Mouse (Mus musculus) liver, embryonic 15.5 days (tissue): ENCODE results near the gene Col13a1. TPM values are rescaled to one million over a fixed set of nuclear protein-coding genes. Genes with fewer than 3 reads are reported as not detected.

Experiments used
- ATAC-seq: fragments of 200-750 bp; cut with Nextera tagmentation; 2 replicates; pipeline ENCODE4 v1.8.0; 2017; ENCODE audit warnings: moderate number of reproducible peaks, mild to moderate bottlenecking, moderate library complexity; ENCODE audit not compliant: insufficient read depth
- H3K27ac ChIP-seq: fragments of 300-500 bp; sonication (generic); replicated peaks from 2 replicates; pipeline ENCODE4 v1.5.1; 2015; ENCODE audit warnings: mild to moderate bottlenecking, inconsistent platforms
- H3K27me3 ChIP-seq: fragments of 300-500 bp; sonication (generic); 2 replicates; pipeline ENCODE4 v1.6.1; 2015; ENCODE audit warnings: mild to moderate bottlenecking, inconsistent platforms
- H3K36me3 ChIP-seq: fragments of 300-500 bp; sonication (generic); replicated peaks from 2 replicates; pipeline ENCODE4 v1.6.1; 2015; ENCODE audit warnings: moderate library complexity, mild to moderate bottlenecking, inconsistent platforms
- H3K4me1 ChIP-seq: fragments of 300-500 bp; sonication (generic); replicated peaks from 2 replicates; pipeline ENCODE4 v1.6.1; 2015; ENCODE audit warnings: inconsistent platforms
- H3K4me2 ChIP-seq: fragments of 300-500 bp; sonication (generic); 2 replicates; pipeline ENCODE4 v1.6.1; 2015; ENCODE audit warnings: moderate library complexity, mild to moderate bottlenecking, inconsistent platforms
- H3K4me3 ChIP-seq: fragments of 300-500 bp; sonication (generic); replicated peaks from 2 replicates; pipeline ENCODE4 v1.5.1; 2015; ENCODE audit warnings: mild to moderate bottlenecking, inconsistent platforms
- H3K9ac ChIP-seq: fragments of 300-500 bp; sonication (generic); 2 replicates; pipeline ENCODE4 v1.6.1; 2015; ENCODE audit warnings: moderate library complexity, mild to moderate bottlenecking, inconsistent platforms
- H3K9me3 ChIP-seq: fragments of 300-500 bp; sonication (generic); replicated peaks from 2 replicates; pipeline ENCODE4 v1.6.1; 2016; ENCODE audit warnings: inconsistent platforms
- WGBS: fragments of 180-500 bp; shearing (Covaris S2); methylation state at CpG from one replicate; pipeline ENCODE4 v1.1.7; 2015; ENCODE audit warnings: mixed read lengths; ENCODE audit not compliant: insufficient replicate concordance; 5-methylcytosine and 5-hydroxymethylcytosine counted together
- polyA plus RNA-seq: library from polyadenylated mRNA; unstranded; fragments of >200 nt; fragmentation: Nextera tagmentation; extraction: Ambion mirVana; gene quantifications from 2 replicates; pipeline ENCODE4 v1.2.1, GENCODE M21; 2015

Col13a1 gene
- polyA plus RNA-seq, 1 experiment from 2014 or later = 1.0 TPM

DNA sequence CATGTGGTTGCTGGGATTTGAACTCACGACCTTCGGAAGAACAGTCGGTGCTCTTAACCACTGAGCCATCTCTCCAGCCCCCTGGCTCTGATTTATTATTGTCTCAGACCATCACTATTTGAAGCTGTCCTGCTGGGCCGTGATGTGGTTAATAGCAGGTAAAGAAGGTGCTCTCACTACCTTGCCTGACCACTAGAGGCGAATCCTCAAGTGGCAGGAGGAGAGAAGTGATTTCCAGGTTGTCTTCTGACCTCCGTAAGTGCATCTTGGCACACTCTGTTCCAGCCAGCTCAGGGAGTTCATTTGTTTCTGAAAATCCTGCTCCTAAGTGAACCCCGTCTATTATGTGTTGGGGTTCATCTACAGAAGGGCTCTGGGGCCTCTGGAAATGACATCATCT lies 134.4 kb downstream of the Col13a1 start:
- Histone ChIP-seq H3K27me3 (no peaks in the 10 kb centered on the region), H3K4me2 (no peak overlapping the region), H3K36me3 (no peaks in the 10 kb centered on the region), H3K4me1 (no peaks in the 10 kb centered on the region), H3K9ac (no peak overlapping the region), H3K27ac (no peak overlapping the region), H3K4me3 (no peak overlapping the region), H3K9me3 (no peaks in the 10 kb centered on the region)
- 64% methylated on average over 7 of the region's 7 CpGs for WGBS
- no peak for ATAC-seq

DNA sequence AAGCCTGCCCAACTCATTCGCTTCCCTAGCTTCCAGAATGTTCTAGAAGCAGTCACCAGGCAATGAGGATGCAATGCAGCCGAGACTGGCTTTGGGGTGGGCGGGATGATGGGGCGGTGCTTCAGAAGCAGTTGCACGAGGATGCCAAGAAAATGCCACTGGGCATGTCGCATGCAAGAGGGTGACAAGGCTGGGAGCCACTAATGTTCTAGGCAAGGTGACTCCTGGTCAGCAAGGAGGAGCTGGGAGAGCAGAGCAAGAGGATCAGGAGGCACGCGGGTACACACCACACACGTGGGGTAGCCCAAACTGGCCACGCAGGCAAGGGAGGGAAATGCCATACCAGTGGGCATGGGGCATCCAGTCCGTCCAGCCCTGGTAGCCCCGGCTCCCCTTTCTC lies 136.6 kb downstream of the Col13a1 start:
- H3K4me2 ChIP-seq = no peak overlapping the region
- H3K27me3 ChIP-seq = no peaks in the 10 kb centered on the region
- no peaks in the 10 kb centered on the region for H3K9me3 ChIP-seq
- H3K4me3 ChIP-seq = no peak overlapping the region
- no peak overlapping the region for H3K27ac ChIP-seq
- H3K4me1 ChIP-seq = no peaks in the 10 kb centered on the region
- no peak overlapping the region for H3K9ac ChIP-seq
- H3K36me3 ChIP-seq = no peaks in the 10 kb centered on the region
- whole genome bisulfite sequencing = 73% methylated on average over 12 of the region's 12 CpGs
- ATAC-seq = no peak

DNA sequence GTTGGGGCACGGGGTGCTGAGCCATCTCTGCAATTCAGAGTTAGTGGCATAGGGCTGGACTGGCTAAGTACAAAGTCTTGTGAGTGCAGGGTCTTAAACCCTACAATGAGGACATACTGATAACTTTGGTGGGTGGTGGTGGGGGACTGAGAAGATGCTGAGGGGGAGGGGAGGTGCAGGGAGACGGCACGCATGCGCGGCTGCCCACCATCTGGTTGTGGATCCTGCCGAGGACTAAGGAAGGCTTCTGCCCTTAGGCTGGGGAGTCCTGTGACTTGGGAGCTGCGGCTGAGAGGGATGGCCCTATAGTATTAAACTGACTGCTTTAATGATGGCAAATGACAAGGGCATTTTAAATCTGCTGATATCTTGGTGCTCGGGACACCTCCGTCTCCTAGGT lies 139.6 kb downstream of the Col13a1 start:
- Histone ChIP-seq H3K4me1 (no peaks in the 10 kb centered on the region), H3K4me2 (no peak overlapping the region), H3K27me3 (no peaks in the 10 kb centered on the region), H3K36me3 (no peaks in the 10 kb centered on the region), H3K4me3 (no peak overlapping the region), H3K9me3 (no peaks in the 10 kb centered on the region), H3K9ac (no peak overlapping the region), H3K27ac (no peak overlapping the region)
- ATAC-seq = no peak
- 75% methylated on average over 9 of the region's 9 CpGs for WGBS

DNA sequence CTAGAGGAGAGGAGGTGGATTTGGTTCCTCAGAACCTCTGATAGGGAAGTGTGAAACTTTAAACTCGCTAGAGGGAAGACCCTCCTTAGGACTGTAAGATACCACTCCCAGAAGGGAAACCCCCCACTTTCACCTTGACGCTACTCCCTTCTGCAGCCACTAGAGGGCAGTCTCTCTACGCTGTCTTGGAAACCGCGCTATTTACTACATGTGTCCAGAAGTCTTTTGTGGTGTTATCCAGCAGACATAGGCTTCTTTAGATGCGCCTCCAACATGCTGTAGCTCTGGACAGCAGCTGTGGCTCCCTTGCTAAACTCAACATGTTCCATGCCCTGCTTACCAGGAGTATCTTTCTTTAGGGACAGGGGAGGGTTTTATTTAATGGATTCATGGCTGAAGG lies 140.1 kb downstream of the Col13a1 start:
- H3K9ac ChIP-seq = no peak overlapping the region
- WGBS = under 1% methylated on average over 6 of the region's 6 CpGs
- H3K27ac ChIP-seq = no peak overlapping the region
- no peak for ATAC-seq
- no peaks in the 10 kb centered on the region for H3K36me3 ChIP-seq
- H3K27me3 ChIP-seq = no peaks in the 10 kb centered on the region
- no peaks in the 10 kb centered on the region for H3K4me1 ChIP-seq
- no peak overlapping the region for H3K4me2 ChIP-seq
- H3K4me3 ChIP-seq = no peak overlapping the region
- H3K9me3 ChIP-seq = no peaks in the 10 kb centered on the region

DNA sequence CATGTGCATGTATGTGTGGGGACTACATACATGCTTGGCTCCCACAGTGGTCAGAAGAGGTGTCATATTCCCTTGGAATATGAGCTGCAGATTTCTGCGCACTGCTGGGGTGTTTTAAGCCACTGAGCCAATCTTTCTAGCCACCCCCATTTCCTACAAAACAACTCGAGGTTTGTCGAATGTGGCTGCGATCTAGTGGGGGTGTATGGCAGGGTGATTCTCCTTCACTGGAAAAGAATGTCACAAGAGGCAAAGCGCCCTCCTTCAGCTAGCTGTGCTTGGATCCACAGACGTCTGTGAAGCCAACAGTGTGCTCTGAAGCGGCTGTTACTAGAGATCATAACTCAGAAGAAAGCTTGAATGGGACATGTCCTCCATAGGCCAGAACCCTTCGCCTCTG lies 141.6 kb downstream of the Col13a1 start:
- no peak overlapping the region for H3K4me3 ChIP-seq
- H3K9me3 ChIP-seq = no peaks in the 10 kb centered on the region

DNA sequence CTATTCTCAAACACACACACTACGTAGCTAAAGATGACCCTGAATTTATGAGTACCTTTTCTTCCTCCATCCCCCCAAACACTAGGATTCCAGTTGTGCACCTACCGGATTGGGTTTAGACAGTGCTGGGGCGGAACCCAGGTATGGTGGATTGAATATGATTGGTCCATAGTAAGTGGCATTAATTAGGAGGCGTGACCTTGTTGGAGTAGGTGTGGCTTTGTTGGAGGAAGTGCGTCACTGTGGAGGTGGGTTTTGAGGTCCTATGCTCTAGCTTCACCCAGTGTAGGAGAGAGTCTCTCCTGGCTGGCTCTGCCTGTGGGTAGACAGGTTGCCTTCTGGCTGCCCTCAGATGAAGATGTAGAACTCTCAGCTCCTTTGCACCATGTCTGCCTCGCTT lies 144.6 kb downstream of the Col13a1 start:
- no peak for ATAC-seq
- 74% methylated on average over 6 of the region's 6 CpGs for WGBS
- no peak overlapping the region for H3K9ac ChIP-seq
- no peaks in the 10 kb centered on the region for H3K27me3 ChIP-seq
- no peak overlapping the region for H3K27ac ChIP-seq
- H3K9me3 ChIP-seq = no peaks in the 10 kb centered on the region
- no peaks in the 10 kb centered on the region for H3K4me1 ChIP-seq
- H3K4me3 ChIP-seq = no peak overlapping the region
- H3K36me3 ChIP-seq = no peaks in the 10 kb centered on the region
- H3K4me2 ChIP-seq = no peak overlapping the region

More for the DNA sequence above, 141.6 kb downstream of the Col13a1 start:
- Histone ChIP-seq H3K4me1 (no peaks in the 10 kb centered on the region), H3K27ac (no peak overlapping the region), H3K4me2 (no peak overlapping the region), H3K9ac (no peak overlapping the region), H3K27me3 (no peaks in the 10 kb centered on the region), H3K36me3 (no peaks in the 10 kb centered on the region)
- no peak for ATAC-seq
- WGBS = 59% methylated on average over 8 of the region's 8 CpGs

DNA sequence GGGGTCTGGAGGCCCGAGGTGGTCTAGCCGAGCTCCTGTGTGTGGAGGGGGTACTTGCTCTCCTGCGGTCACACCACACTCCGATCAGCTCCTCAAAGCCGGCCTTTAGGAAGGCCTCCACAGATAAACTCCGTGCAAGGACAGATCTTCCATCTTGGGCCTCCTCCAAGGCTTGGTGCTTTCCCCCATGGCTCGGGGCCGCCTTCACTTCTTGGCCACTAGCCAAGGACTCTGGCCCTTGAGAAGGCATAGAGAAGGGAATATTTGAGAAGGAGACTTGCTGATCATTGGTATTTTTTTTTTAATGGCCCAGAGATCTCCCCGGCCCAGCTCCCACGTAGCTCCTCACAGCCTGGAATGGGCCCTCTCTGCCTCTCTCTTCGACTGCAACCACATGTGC lies 146.2 kb downstream of the Col13a1 start:
- 66% methylated on average over 11 of the region's 11 CpGs for WGBS
- H3K4me2 ChIP-seq = no peak overlapping the region
- no peaks in the 10 kb centered on the region for H3K9me3 ChIP-seq
- H3K4me1 ChIP-seq = no peaks in the 10 kb centered on the region
- H3K27me3 ChIP-seq = no peaks in the 10 kb centered on the region
- no peak overlapping the region for H3K27ac ChIP-seq
- H3K4me3 ChIP-seq = no peak overlapping the region
- ATAC-seq = no peak
- H3K9ac ChIP-seq = no peak overlapping the region
- H3K36me3 ChIP-seq = no peaks in the 10 kb centered on the region

DNA sequence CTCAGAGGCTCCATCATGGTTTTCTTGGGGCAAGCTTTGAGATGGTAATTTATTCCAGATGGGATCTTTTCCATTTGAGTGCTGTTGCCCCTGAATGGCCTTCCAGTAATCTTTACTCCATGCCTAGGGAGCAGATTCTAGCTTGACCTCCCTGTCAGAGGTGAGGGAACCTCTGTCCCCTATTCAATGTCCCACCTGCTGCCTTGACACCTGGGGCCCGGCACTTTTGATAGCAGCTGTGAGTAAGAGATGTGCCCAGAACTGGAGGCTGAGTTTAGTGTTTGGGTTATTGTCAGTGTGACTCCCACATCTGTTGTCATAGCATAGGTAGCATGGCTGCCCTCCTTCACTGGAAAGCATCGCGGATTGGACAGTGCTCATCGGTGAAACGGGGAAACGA lies 147.2 kb downstream of the Col13a1 start:
- H3K9me3 ChIP-seq = no peaks in the 10 kb centered on the region
- no peaks in the 10 kb centered on the region for H3K4me1 ChIP-seq
- no peaks in the 10 kb centered on the region for H3K36me3 ChIP-seq
- 83% methylated on average over 6 of the region's 6 CpGs for WGBS
- H3K9ac ChIP-seq = no peak overlapping the region
- no peak overlapping the region for H3K4me3 ChIP-seq
- H3K27me3 ChIP-seq = no peaks in the 10 kb centered on the region
- H3K4me2 ChIP-seq = no peak overlapping the region
- ATAC-seq = no peak
- H3K27ac ChIP-seq = no peak overlapping the region

DNA sequence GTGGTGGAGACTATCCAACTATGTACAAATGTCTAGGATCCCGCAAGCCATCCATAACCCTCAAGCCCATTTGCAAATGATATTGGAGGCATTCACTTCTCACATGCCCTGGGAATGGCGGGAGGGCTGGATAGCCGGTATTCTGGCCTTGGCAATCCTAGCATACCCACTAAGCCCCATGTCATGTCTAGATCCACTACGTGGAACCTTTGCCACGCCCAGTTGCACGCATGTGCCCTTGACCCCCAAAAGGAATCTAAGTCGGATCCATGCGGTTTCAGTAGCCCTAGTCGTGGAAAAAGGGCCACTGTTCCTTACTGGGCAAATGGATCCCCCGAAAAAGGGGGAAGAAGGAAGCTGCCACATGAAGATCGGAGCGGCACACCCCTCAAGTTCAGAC lies 147.7 kb downstream of the Col13a1 start:
- no peak overlapping the region for H3K27ac ChIP-seq
- no peaks in the 10 kb centered on the region for H3K4me1 ChIP-seq
- no peaks in the 10 kb centered on the region for H3K36me3 ChIP-seq
- H3K9ac ChIP-seq = no peak overlapping the region
- ATAC-seq = no peak
- no peaks in the 10 kb centered on the region for H3K9me3 ChIP-seq
- no peak overlapping the region for H3K4me3 ChIP-seq
- 61% methylated on average over 12 of the region's 12 CpGs for WGBS
- H3K27me3 ChIP-seq = no peaks in the 10 kb centered on the region
- H3K4me2 ChIP-seq = no peak overlapping the region

DNA sequence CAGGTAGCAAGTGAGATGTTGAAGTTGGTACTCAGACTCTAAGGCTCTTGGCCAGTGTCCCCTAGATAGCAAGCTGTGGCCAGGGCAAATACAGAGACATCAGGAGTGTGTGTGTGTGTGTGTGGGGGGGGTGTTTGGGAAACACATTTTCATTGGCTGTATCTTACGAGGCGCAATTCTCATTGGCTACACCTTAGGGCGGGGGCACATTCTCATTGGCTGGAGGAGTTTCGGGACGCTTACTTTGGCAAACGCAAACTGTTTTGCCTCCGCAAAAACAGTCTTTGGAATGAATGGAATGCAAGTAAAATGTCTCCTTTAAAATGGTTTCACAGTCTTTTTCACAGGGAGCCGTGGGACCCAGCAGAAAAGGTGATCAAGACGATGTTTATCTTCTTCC lies 148.1 kb downstream of the Col13a1 start:
- Histone ChIP-seq H3K27me3 (no peaks in the 10 kb centered on the region), H3K27ac (no peak overlapping the region), H3K4me3 (no peak overlapping the region), H3K36me3 (no peaks in the 10 kb centered on the region), H3K4me1 (no peaks in the 10 kb centered on the region), H3K9ac (no peak overlapping the region), H3K9me3 (no peaks in the 10 kb centered on the region), H3K4me2 (no peak overlapping the region)
- WGBS = 46% methylated on average over 9 of the region's 9 CpGs
- ATAC-seq = no peak

DNA sequence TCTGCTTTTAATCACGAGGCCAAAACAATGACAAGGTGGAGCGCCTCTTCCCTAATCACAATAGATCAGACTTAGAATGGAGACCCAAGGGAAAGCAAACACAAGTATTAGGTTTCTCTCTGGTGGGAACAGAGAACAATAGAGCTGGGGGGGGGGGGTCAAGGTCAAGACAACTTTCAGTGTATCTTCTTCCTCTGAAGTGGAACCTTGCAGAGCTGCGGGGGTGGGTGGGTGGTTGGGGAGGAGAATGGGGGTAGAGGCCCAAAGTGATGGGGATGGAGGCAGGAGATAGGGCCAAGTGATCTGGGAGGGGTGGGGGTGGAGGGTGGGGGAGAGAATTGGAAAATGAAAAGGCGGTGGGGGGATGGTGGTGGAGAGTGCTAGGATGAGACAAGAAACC lies 149.9 kb downstream of the Col13a1 start:
- Histone ChIP-seq H3K36me3 (no peaks in the 10 kb centered on the region), H3K9ac (no peak overlapping the region), H3K27ac (no peak overlapping the region), H3K9me3 (no peaks in the 10 kb centered on the region), H3K4me3 (no peak overlapping the region), H3K4me2 (no peak overlapping the region), H3K27me3 (no peaks in the 10 kb centered on the region), H3K4me1 (no peaks in the 10 kb centered on the region)
- ATAC-seq = no peak
- 50% methylated on average over 4 of the region's 4 CpGs for WGBS

DNA sequence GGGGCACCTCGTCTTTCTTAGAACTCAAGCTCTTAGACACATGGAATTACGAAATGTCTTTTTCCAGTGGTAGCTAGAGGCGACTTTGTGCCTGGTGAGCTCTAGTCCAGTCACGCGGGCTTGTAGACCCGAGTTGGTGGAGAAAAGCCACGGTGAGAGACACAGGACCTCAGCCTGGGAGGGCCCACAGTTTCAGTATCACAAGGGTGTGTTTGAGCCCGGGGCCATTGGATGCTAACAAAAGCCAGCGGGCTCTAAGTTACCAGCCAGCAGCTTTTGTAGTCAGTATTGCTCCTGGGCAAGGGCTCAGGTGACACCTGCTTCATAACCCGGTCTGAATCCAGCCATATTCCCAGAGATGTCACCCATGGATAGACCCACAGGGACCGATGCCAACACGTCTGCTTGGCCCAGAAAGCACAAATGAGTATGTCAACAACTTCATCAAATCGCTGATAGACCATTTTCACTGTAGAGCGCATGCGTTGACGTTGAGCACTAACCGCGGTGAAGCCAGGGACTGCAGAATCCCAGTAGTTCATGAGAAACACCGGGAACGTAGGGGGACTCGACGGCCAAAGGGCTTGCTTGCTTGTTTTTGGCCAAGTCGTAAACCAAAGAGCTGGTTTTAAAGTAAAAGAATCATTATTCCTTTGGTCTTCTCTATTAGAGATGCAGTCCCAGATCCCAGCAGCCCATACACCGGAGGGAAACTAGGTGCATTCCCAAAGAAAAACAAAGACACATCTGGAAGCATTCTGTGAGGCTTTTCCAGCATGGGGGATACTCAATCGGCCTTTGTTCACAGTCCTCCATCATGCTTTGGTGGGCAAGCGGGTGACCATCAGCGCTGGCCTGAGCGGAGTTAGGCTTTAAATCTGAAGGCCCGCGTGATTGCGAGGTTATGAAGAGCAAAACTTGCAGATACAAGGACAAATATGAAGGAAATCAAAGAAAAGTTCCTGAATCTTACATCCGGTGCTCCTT lies 150.7 kb downstream of the Col13a1 start:
- Histone ChIP-seq H3K4me2 (no peak overlapping the region), H3K4me1 (no peaks in the 10 kb centered on the region), H3K4me3 (no peak overlapping the region), H3K27me3 (no peaks in the 10 kb centered on the region), H3K27ac (no peak overlapping the region), H3K9ac (no peak overlapping the region), H3K9me3 (no peaks in the 10 kb centered on the region), H3K36me3 (no peaks in the 10 kb centered on the region)
- no peak for ATAC-seq
- WGBS = 77% methylated on average over 32 of the region's 32 CpGs
